Mouse (Mus musculus) G1E-ER4 (cell line): ENCODE measurements around the gene Sstr4. TPM values are rescaled to one million over a fixed set of nuclear protein-coding genes. Genes with fewer than 3 reads are reported as not detected.

Source experiments
- GATA1 ChIP-seq: IDR thresholded peaks from one replicate; pipeline ENCODE4 v1.8.0; 2012; ENCODE audit warnings: low read length, inconsistent platforms
- polyA plus RNA-seq: library from polyadenylated mRNA; stranded (reverse); fragments of >175 nt; gene quantifications from 2 replicates; pipeline ENCODE4 v1.2.3, GENCODE M21; 2012

The Sstr4 gene
- not detected in 2 replicates for polyA plus RNA-seq

DNA sequence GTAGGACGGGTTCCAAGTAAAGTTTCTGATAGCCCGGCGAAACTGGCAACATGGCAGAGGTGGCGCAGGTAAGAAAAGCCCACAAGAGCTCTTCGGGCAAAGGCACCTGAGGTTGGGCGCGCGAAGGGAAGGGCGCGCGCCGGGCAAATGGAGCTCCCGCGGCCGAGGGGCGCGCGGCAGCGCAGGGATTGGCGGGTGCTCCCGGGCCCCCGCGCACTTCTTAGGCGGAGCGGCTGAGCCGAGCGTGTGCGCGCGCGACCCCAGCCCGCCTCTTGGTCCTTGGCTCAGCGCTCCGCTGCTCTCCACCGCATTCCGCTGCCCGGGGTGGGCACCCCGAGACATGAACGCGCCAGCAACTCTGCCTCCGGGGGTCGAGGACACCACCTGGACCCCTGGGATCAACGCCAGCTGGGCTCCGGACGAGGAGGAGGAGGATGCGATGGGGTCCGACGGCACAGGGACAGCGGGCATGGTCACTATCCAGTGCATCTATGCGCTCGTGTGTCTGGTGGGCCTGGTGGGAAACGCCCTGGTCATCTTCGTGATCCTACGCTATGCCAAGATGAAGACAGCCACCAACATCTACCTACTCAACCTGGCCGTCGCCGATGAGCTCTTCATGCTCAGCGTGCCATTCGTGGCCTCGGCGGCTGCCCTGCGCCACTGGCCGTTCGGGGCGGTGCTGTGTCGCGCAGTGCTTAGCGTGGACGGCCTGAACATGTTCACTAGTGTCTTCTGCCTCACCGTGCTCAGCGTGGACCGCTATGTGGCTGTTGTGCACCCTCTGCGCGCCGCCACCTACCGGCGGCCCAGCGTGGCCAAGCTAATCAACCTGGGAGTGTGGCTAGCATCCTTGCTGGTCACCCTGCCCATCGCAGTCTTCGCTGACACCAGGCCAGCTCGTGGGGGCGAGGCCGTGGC, at the start of gene Sstr4:
Sstr4 (plus strand) TSS at position 214 of the 921 bp plus-strand sequence.
- no peak for TF ChIP-seq GATA1

DNA sequence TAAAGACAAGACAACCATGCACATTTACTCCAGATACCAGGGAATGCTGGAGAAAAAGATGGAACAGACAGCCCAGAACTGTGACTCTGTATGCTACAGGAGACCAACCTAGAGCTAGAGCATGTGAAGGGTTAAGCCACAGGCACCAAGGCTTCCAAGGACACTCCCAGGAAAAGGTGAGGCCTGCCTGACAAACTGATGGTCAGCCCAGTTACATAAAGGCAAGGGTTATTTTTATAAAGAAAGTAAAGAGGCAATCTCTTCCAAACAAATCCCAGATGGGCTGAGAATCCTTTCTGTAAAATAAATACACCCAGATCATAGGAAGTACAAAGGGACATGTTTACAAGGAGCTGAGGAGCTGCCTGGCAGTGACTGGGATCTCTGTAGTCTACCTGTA, 49.8 kb upstream of the Sstr4 start:
- TF ChIP-seq GATA1: no peak

DNA sequence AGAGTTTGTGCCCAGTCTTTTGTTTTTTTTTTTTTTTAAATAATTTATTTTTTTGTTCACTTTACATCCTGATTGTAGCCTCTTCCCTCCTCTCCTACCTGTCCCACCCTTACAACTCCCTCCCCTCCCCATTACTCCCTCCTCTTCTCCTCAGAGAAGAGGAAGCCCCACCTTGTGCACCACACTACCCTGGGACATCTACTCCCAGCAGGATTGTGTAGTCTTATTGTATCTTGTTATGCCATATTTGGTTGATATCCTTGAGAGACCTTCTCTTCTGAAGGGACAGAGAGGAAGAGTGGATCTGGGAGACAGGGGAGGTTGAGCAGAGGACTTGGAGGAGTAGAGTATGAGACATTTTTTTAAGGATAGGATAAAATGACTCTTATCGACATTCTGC, 48.2 kb upstream of the Sstr4 start:
- TF ChIP-seq GATA1: no peak

DNA sequence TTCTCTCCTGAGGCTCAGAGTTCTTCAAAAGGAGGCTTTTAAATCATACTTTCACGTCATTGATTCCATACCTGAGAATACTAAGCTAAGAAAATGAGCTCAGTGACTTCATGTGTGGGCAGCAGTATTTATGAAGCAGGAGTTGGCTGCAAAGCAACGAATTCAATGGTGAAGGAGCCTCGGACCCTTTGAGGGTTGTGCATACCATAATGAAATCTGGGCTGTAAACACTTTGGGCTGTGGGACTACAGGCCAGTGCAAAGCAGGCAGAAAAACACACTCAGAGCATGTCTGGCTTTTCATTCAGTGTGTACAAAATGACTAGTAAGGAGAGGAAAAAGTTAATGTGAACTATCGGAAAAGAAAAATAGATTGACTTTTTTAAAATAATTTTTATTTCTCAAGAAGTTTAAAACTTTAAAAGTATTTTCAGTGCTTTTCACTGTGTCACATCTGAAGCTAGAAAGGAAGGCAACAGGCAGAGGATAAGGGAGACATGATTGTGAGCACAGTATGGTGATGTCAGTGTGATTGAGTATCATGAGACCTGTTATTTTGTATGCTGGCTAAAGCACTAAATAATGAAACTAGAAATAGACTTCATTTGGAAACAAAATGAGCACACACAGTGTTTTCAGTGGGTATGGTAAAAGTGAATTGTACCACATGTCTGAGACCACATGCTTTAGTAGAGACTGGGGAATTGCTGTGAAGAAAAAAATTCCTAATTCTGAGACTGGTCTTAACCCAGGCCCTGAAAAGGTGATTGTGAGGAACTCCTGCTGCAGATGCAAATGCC, 45.4 kb upstream of the Sstr4 start:
- no peak for TF ChIP-seq GATA1

DNA sequence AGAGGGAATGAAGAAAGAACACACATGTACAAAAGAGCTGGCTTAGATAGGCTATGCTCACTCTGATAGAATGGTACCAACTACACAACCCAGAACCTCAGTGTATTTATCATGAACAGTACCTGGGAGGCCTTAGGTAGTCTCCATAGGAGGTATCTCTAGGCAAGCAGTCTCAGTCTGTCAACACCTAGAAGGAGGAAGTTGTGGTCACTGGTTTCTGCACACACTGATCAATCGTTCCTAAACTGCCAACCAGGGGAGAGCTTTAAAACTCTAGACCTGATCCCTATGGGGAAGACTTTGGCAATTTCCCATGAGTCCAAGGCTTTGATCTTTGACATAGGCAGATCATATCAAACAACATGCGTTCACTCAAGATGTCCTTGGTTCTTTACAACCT, 44.7 kb upstream of the Sstr4 start:
- TF ChIP-seq GATA1: no peak

DNA sequence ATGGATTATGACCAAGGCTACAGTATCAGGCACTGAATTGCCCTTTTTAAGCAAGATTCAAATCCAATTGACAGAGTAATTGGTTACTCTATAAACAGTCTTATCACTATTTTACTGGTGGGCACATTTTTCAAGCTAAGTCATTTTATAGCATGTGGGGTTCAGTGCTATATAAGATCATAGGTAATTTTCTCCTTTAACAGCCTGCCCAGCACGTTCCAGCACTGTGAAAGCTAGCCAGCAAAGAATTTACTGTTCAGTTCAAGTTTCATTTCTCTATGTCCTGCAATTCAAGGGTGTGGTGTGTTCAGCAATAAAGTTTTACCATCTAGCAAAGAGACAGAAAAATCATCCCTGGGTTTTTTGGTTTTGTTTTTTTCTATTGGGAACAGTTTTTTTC, 42.5 kb upstream of the Sstr4 start:
- TF ChIP-seq GATA1: no peak

DNA sequence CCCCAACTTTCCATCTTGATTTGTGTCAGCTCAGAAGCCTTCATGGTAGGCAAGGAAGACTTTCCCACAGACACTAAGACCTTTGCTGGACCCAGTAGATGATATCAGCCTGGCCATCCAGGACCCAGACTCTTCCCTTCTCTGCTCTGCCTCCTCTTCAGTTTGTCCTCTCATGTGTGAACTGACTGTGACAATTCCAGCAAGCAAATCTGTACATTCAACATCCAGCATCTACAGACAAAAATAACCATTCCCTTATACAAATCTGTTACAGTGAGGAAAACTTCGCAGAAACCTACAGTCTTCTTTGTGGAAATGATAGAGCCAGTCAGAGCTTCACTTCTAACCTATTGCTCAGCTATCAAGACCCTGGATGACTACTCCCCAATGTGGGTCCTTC, 38.0 kb upstream of the Sstr4 start:
- no peak for TF ChIP-seq GATA1

DNA sequence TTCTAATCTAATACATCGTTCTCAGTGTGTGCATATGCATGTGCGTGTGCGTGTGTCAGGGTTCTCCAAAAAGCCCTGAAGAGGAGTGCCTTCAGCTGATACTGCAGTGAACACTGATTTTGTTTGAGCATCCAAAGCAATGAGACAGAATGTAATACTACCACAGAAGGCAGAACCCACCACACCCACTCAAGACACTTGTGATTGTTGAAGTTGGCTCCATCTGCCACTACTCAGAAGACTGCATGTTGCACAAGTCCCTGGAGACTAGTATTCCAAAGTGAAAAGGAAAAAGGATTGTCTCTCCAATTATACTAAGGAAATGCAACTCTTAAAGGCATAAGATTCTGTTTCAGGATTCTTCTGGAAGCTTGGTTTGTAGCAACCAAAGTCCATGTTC, 30.6 kb upstream of the Sstr4 start:
- no peak for TF ChIP-seq GATA1

DNA sequence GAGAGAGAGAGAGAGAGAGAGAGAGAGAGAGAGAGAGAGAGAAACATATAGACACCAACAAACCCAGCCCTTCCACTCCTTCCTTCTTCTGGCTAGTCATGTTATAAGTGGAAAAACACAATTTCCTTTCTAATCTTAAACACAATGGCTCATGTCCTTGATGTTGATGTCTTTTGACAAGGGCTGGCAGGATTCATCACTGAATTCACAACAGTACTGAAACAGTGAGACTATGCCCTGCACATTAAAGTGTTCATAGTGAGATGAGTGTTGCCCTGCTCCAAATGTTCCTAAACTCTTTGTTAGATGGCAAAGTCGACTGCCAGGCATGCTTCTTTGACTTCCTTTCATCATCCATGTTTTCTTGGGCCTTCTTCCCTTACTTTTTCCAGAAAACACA, 29.9 kb upstream of the Sstr4 start:
- TF ChIP-seq GATA1: no peak

DNA sequence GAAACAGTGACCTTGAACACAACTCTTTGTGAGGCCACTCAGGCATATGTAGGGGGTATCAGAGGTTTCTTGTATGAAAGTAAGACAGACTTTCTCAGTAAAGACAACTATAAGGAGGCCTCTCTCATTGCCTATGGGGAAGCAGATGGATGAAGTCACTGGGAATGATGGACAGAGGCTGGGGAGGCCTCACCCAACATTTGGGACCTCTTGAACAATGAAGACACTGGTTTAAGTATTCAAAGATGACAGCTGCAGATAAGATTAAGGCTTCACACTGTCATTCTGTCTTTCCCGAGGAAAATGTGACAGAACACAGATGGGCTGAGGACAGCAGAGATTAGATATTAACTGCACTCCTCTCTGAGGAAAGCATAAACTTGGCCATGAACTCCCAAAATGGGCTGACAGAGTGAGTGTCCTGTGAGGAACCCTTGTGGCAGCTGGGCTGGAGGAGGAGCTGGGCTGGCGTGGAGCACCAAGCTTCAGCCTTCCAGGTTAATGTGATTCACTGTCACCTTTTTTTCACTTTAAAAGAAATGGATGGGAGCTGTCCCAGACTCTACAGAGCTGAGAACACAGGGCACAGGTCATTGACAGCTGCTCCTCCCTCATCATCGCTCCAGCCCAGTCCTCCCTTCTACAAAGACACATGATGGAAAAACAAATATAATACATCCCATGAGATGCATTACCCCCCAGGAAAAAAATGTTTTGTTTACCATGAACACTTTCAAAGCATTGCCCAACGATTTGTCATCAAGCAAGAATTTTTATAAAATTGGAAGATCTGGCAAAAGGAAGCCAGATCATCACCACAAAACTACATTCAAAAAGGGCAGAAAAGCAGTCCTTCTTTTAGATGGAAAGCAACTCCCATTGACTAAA, 23.2 kb upstream of the Sstr4 start:
- no peak for TF ChIP-seq GATA1

DNA sequence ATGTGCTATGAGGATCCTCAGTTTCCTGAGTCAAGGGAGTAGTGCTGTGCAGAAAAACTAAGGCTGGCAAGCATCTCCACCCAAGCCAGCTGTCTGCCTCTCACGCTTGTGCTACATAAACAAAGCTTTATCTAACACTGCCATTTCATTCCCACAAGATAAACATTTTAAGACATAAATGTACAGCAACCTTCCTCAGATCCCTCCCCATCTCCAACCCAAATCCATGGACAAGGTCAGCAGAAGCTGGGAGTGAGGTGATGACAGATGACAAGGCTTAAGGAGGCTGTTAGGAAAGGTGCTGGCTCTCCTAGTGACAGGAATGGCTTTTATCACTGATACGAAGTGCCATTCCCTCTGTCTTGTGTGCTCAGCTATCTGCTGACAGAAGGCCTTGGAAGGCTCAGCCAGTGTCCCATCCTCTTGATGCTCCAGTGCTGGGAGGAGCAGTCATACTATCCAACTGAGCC, 21.5 kb upstream of the Sstr4 start:
- TF ChIP-seq GATA1: no peak

DNA sequence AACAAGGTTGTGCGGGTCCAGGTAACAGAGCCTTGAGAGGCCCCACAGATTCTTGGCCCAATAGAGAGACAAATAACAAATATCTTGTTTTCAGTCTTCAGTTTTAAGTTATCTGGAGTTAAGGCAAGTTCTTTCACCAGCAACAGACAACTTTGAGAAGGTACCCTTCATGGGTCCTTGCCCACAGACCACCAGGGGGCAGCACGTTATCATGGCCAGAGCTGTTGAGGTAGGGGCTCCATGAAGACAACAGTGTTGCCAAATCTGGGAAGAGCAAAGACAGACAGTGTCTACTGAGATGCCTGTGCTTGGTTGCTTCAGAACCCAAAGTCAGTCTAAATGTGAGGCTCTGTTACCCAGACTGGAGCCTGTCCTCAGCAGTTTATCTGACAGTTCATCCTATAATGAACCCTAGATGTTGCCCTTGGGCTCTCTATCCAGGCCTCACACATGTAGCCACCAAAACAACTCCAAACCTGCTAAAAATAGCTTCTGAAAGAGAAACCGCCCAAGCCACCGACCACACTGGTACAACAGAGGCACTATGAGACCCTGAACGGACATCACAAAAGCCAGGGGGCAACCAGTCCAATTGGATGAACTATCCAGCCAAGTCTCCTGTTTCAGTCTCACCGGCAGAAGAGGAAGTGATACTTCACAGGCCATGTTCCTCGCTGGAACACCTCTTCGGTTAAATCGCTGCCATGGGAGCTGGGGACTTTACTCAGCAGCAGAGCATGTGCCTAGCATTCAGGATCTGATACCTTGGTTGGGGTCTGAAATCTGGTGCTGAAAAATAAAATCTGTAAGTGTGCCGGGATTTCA, 19.6 kb upstream of the Sstr4 start:
- TF ChIP-seq GATA1: no peak

DNA sequence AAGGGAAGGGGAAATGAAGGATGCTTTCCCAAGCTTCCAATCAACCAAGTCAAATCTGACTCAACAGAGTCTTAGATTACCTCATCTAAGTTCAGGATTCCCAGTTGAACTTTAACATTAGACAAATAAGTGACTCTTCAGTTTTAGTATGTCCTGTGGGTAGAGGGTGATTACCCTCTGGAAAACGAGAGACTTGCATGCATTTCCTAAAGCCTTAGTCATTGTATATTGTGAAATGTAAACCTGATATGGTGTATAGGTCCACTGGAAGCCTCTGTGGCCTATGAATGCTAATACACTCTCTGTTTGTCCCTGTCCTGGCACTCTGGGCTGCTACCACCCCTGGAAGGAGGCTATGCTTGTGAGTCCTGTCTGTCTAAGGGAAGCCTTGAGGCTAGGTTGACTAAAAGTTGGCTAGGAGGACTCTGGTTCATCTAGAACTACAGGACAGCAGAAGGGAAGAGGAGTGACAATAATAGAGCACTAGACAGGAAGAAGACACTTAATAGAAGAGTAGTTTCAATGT, 16.3 kb upstream of the Sstr4 start:
- TF ChIP-seq GATA1: no peak

DNA sequence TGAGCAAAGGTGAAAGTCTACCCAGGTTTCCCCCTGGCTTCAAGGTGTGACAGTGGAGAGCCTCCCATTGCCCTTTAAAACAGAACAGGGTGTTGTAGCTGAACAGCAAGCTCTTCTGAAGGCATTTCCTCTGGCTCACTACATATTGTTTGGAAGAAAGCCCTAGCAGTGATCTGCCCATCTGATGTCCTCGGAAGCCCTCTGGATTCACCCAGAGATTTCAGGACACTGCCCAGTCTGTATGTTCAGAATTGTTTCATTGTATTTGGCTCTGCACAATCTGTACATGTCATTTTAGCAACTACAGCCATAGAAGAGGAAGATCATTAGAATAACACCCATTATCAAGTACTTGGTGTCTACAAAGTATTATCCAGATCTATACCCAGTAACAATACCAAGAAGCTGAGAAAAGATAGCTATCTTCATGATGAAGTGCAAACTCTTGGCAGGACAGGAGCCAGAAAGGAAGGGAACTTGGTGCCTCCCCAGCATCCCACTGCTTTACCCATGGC, 15.2 kb upstream of the Sstr4 start:
- TF ChIP-seq GATA1: no peak
